Mouse (Mus musculus): ENCODE data around the gene Selenon. TPM values are rescaled to one million over a fixed set of nuclear protein-coding genes. Genes with fewer than 3 reads are reported as not detected.

The Selenon gene
- polyA plus RNA-seq (2014; fragmentation: Nextera tagmentation; extraction: Ambion mirVana) = 23.6 and 34.4 TPM in 2 replicates

GRCm38 (mm10) chr4:134551494-134552316 is at the start of gene Selenon:
Selenon (minus strand) TSS chr4:134552166.
- H3K36me3 ChIP-seq (replicated peaks; ENCODE audit: control insufficient read depth, insufficient read depth, low read depth, low read length) = peaks cover 10% of the 10 kb centered on the region
- ATAC-seq (replicated peaks; ENCODE audit: insufficient number of reproducible peaks, low FRiP score, low TSS enrichment, low read depth) = peak; percentile 77
- no peaks in the 10 kb centered on the region for H3K27me3 ChIP-seq (ENCODE audit: control insufficient read depth, insufficient read depth, low read length)
- peak within 1 kb of the TSS; percentile 75 for H3K4me2 ChIP-seq (ENCODE audit: low read depth, low read length)
- peak within 1 kb of the TSS; percentile 97 for H3K9ac ChIP-seq (replicated peaks; ENCODE audit: low read length)
- H3K4me1 ChIP-seq (ENCODE audit: control insufficient read depth, insufficient read depth, low read length) = no peaks in the 10 kb centered on the region
- H3K27ac ChIP-seq (replicated peaks; ENCODE audit: low read depth, low read length) = peak within 1 kb of the TSS; percentile 66
- peaks cover 9% of the 10 kb centered on the region for H3K9me3 ChIP-seq (replicated peaks; ENCODE audit: control insufficient read depth, low read length)
- DNase-seq (ENCODE audit: low spot score) = peak; percentile 75
- WGBS = under 1% methylated on average over 65 of the region's 67 CpGs
- peak within 1 kb of the TSS; percentile 75 for H3K4me3 ChIP-seq (ENCODE audit: low read depth, low read length)

- ATAC-seq (replicated peaks; ENCODE audit: insufficient number of reproducible peaks, low FRiP score, low TSS enrichment, low read depth) = no peak
- WGBS = 37% methylated on average over 8 of the region's 8 CpGs
- no peak overlapping the region for H3K4me3 ChIP-seq (ENCODE audit: low read depth, low read length)
- H3K27me3 ChIP-seq (ENCODE audit: control insufficient read depth, insufficient read depth, low read length) = no peaks in the 10 kb centered on the region
- no peak for DNase-seq (ENCODE audit: low spot score)
- H3K9me3 ChIP-seq (replicated peaks; ENCODE audit: control insufficient read depth, low read length) = no peaks in the 10 kb centered on the region
- H3K9ac ChIP-seq (replicated peaks; ENCODE audit: low read length) = no peak overlapping the region
- H3K4me2 ChIP-seq (ENCODE audit: low read depth, low read length) = no peak overlapping the region
- H3K4me1 ChIP-seq (ENCODE audit: control insufficient read depth, insufficient read depth, low read length) = peaks cover 7% of the 10 kb centered on the region; the same call in 1 of the 2 replicates
- no peaks in the 10 kb centered on the region for H3K36me3 ChIP-seq (replicated peaks; ENCODE audit: control insufficient read depth, insufficient read depth, low read depth, low read length)
- H3K27ac ChIP-seq (replicated peaks; ENCODE audit: low read depth, low read length) = no peak overlapping the region
Measured at GRCm38 (mm10) chr4:134601404-134601803, 49.4 kb upstream of the Selenon start.

- Histone ChIP-seq H3K9me3 (replicated peaks; ENCODE audit: control insufficient read depth, low read length) (no peaks in the 10 kb centered on the region), H3K27me3 (ENCODE audit: control insufficient read depth, insufficient read depth, low read length) (no peaks in the 10 kb centered on the region), H3K4me2 (ENCODE audit: low read depth, low read length) (no peak overlapping the region), H3K4me3 (ENCODE audit: low read depth, low read length) (no peak overlapping the region), H3K4me1 (ENCODE audit: control insufficient read depth, insufficient read depth, low read length) (peaks cover 7% of the 10 kb centered on the region; the same call in 1 of the 2 replicates), H3K36me3 (replicated peaks; ENCODE audit: control insufficient read depth, insufficient read depth, low read depth, low read length) (no peaks in the 10 kb centered on the region), H3K27ac (replicated peaks; ENCODE audit: low read depth, low read length) (no peak overlapping the region), H3K9ac (replicated peaks; ENCODE audit: low read length) (no peak overlapping the region)
- no peak for ATAC-seq (replicated peaks; ENCODE audit: insufficient number of reproducible peaks, low FRiP score, low TSS enrichment, low read depth)
- WGBS = 76% methylated on average over 7 of the region's 7 CpGs
- DNase-seq (ENCODE audit: low spot score) = no peak
Measured at GRCm38 (mm10) chr4:134600777-134601176, 48.8 kb upstream of the Selenon start.

GRCm38 (mm10) chr4:134600060-134600459 is 48.1 kb upstream of the Selenon start:
- H3K36me3 ChIP-seq (replicated peaks; ENCODE audit: control insufficient read depth, insufficient read depth, low read depth, low read length) = no peaks in the 10 kb centered on the region
- H3K27me3 ChIP-seq (ENCODE audit: control insufficient read depth, insufficient read depth, low read length) = no peaks in the 10 kb centered on the region
- no peak for ATAC-seq (replicated peaks; ENCODE audit: insufficient number of reproducible peaks, low FRiP score, low TSS enrichment, low read depth)
- no peak overlapping the region for H3K4me3 ChIP-seq (ENCODE audit: low read depth, low read length)
- no peak for DNase-seq (ENCODE audit: low spot score)
- WGBS = 89% methylated on average over 9 of the region's 9 CpGs
- no peak overlapping the region for H3K9ac ChIP-seq (replicated peaks; ENCODE audit: low read length)
- no peaks in the 10 kb centered on the region for H3K9me3 ChIP-seq (replicated peaks; ENCODE audit: control insufficient read depth, low read length)
- H3K4me2 ChIP-seq (ENCODE audit: low read depth, low read length) = no peak overlapping the region
- no peak overlapping the region for H3K27ac ChIP-seq (replicated peaks; ENCODE audit: low read depth, low read length)
- peaks cover 7% of the 10 kb centered on the region; the same call in 1 of the 2 replicates for H3K4me1 ChIP-seq (ENCODE audit: control insufficient read depth, insufficient read depth, low read length)

- DNase-seq (ENCODE audit: low spot score) = no peak
- 75% methylated on average over 10 of the region's 10 CpGs for WGBS
- H3K27ac ChIP-seq (replicated peaks; ENCODE audit: low read depth, low read length) = no peak overlapping the region
Measured at GRCm38 (mm10) chr4:134596816-134597692, 45.1 kb upstream of the Selenon start.

GRCm38 (mm10) chr4:134594731-134595439 is 42.9 kb upstream of the Selenon start:
- DNase-seq (ENCODE audit: low spot score) = no peak
- no peak for ATAC-seq (replicated peaks; ENCODE audit: insufficient number of reproducible peaks, low FRiP score, low TSS enrichment, low read depth)
- H3K9ac ChIP-seq (replicated peaks; ENCODE audit: low read length) = no peak overlapping the region
- H3K9me3 ChIP-seq (replicated peaks; ENCODE audit: control insufficient read depth, low read length) = no peaks in the 10 kb centered on the region
- no peaks in the 10 kb centered on the region for H3K27me3 ChIP-seq (ENCODE audit: control insufficient read depth, insufficient read depth, low read length)
- no peaks in the 10 kb centered on the region for H3K4me1 ChIP-seq (ENCODE audit: control insufficient read depth, insufficient read depth, low read length)
- H3K4me2 ChIP-seq (ENCODE audit: low read depth, low read length) = no peak overlapping the region
- WGBS = 88% methylated on average over 10 of the region's 10 CpGs
- no peaks in the 10 kb centered on the region for H3K36me3 ChIP-seq (replicated peaks; ENCODE audit: control insufficient read depth, insufficient read depth, low read depth, low read length)
- H3K4me3 ChIP-seq (ENCODE audit: low read depth, low read length) = no peak overlapping the region
- H3K27ac ChIP-seq (replicated peaks; ENCODE audit: low read depth, low read length) = no peak overlapping the region

More at GRCm38 (mm10) chr4:134596816-134597692, 45.1 kb upstream of the Selenon start:
- Histone ChIP-seq H3K9ac (replicated peaks; ENCODE audit: low read length) (no peak overlapping the region), H3K36me3 (replicated peaks; ENCODE audit: control insufficient read depth, insufficient read depth, low read depth, low read length) (no peaks in the 10 kb centered on the region), H3K4me3 (ENCODE audit: low read depth, low read length) (no peak overlapping the region), H3K27me3 (ENCODE audit: control insufficient read depth, insufficient read depth, low read length) (no peaks in the 10 kb centered on the region), H3K4me1 (ENCODE audit: control insufficient read depth, insufficient read depth, low read length) (no peaks in the 10 kb centered on the region), H3K9me3 (replicated peaks; ENCODE audit: control insufficient read depth, low read length) (no peaks in the 10 kb centered on the region), H3K4me2 (ENCODE audit: low read depth, low read length) (no peak overlapping the region)
- no peak for ATAC-seq (replicated peaks; ENCODE audit: insufficient number of reproducible peaks, low FRiP score, low TSS enrichment, low read depth)

- Histone ChIP-seq H3K36me3 (replicated peaks; ENCODE audit: control insufficient read depth, insufficient read depth, low read depth, low read length) (no peaks in the 10 kb centered on the region), H3K4me2 (ENCODE audit: low read depth, low read length) (no peak overlapping the region), H3K9me3 (replicated peaks; ENCODE audit: control insufficient read depth, low read length) (no peaks in the 10 kb centered on the region), H3K27me3 (ENCODE audit: control insufficient read depth, insufficient read depth, low read length) (no peaks in the 10 kb centered on the region), H3K9ac (replicated peaks; ENCODE audit: low read length) (no peak overlapping the region), H3K4me3 (ENCODE audit: low read depth, low read length) (no peak overlapping the region), H3K27ac (replicated peaks; ENCODE audit: low read depth, low read length) (no peak overlapping the region), H3K4me1 (ENCODE audit: control insufficient read depth, insufficient read depth, low read length) (no peaks in the 10 kb centered on the region)
- ATAC-seq (replicated peaks; ENCODE audit: insufficient number of reproducible peaks, low FRiP score, low TSS enrichment, low read depth) = no peak
- no peak for DNase-seq (ENCODE audit: low spot score)
- 75% methylated on average over 4 of the region's 4 CpGs for WGBS
Measured at GRCm38 (mm10) chr4:134592442-134592841, 40.5 kb upstream of the Selenon start.

Data from embryonic facial prominence, embryonic 11.5 days (tissue).